Mouse (Mus musculus) hindbrain, embryonic 16.5 days (tissue): ENCODE data around the gene Cc2d1a. TPM values are rescaled to one million over a fixed set of nuclear protein-coding genes. Genes with fewer than 3 reads are reported as not detected.

Experiments used
- ATAC-seq: fragments of 200-750 bp; cut with Nextera tagmentation; 2 replicates; pipeline ENCODE4 v1.8.0; 2017; ENCODE audit warnings: moderate TSS enrichment, moderate library complexity
- H3K27ac ChIP-seq: fragments of 300-500 bp; sonication (generic); 2 replicates; pipeline ENCODE4 v1.5.1; 2014; ENCODE audit warnings: low read depth, mild to moderate bottlenecking, control low read depth, low read length, moderate library complexity
- H3K27me3 ChIP-seq: fragments of 300-500 bp; sonication (generic); replicated peaks from 2 replicates; pipeline ENCODE4 v1.6.1; 2014; ENCODE audit warnings: low read length; ENCODE audit not compliant: control insufficient read depth, insufficient read depth
- H3K36me3 ChIP-seq: fragments of 300-500 bp; sonication (generic); 2 replicates; pipeline ENCODE4 v1.6.1; 2014; ENCODE audit warnings: mild to moderate bottlenecking, low read length, moderate library complexity, mixed read lengths; ENCODE audit not compliant: control insufficient read depth, insufficient read depth
- H3K4me1 ChIP-seq: fragments of 300-500 bp; sonication (generic); 2 replicates; pipeline ENCODE4 v1.6.1; 2014; ENCODE audit warnings: low read depth, low read length; ENCODE audit not compliant: control insufficient read depth, insufficient read depth
- H3K4me2 ChIP-seq: fragments of 300-500 bp; sonication (generic); 2 replicates; pipeline ENCODE4 v1.6.1; 2014; ENCODE audit warnings: mild to moderate bottlenecking, low read length, control low read depth, moderate library complexity
- H3K4me3 ChIP-seq: fragments of 300-500 bp; sonication (generic); 2 replicates; pipeline ENCODE4 v1.5.1; 2014; ENCODE audit warnings: mild to moderate bottlenecking, low read length, control low read depth, moderate library complexity
- H3K9ac ChIP-seq: fragments of 300-500 bp; sonication (generic); 2 replicates; pipeline ENCODE4 v1.6.1; 2014; ENCODE audit warnings: low read depth, mild to moderate bottlenecking, control low read depth, low read length, moderate library complexity
- H3K9me3 ChIP-seq: fragments of 300-500 bp; sonication (generic); 2 replicates; pipeline ENCODE4 v1.6.1; 2014; ENCODE audit warnings: mild to moderate bottlenecking, low read length, moderate library complexity; ENCODE audit not compliant: control insufficient read depth
- WGBS: fragments of 180-500 bp; shearing (Covaris S2); extraction: QIAGEN DNeasy Blood & Tissue Kit; methylation state at CpG from one replicate; pipeline ENCODE4 v1.1.7; 2014; 5-methylcytosine and 5-hydroxymethylcytosine counted together
- polyA plus RNA-seq: library from polyadenylated mRNA; unstranded; fragments of >200 nt; fragmentation: Nextera tagmentation; extraction: Ambion mirVana; gene quantifications from 2 replicates; pipeline ENCODE4 v1.2.1, GENCODE M21; 2015

The Cc2d1a gene
- 53.3 and 54.5 TPM in 2 replicates for polyA plus RNA-seq

GRCm38 (mm10) chr8:84147769-84148530 lies at the start of gene Cc2d1a, which contains the start of gene 4930432K21Rik:
TSS of gene Cc2d1a (minus strand) at chr8:84147936.
TSS of gene 4930432K21Rik (plus strand) at chr8:84148025.
- 13% methylated on average over 49 of the region's 49 CpGs for WGBS
- Histone ChIP-seq H3K36me3 (peaks cover 14% of the 10 kb centered on the region), H3K9me3 (no peaks in the 10 kb centered on the region), H3K4me3 (peak within 1 kb of the TSS; percentile 51), H3K27me3 (no peaks in the 10 kb centered on the region), H3K27ac (peak within 1 kb of the TSS; percentile 25; the same call in 1 of the 2 replicates), H3K4me1 (peaks cover 20% of the 10 kb centered on the region), H3K4me2 (peak within 1 kb of the TSS; percentile 94), H3K9ac (peak within 1 kb of the TSS; percentile 70)
- peak; percentile 95 for ATAC-seq

GRCm38 (mm10) chr8:84197141-84197921 lies 49.6 kb upstream of the Cc2d1a start:
- Histone ChIP-seq H3K9me3 (no peaks in the 10 kb centered on the region), H3K4me1 (peaks cover 26% of the 10 kb centered on the region), H3K4me2 (peak overlapping the region; percentile 83), H3K9ac (peak overlapping the region; percentile 59), H3K36me3 (no peaks in the 10 kb centered on the region), H3K27ac (peak overlapping the region; percentile 84), H3K27me3 (no peaks in the 10 kb centered on the region), H3K4me3 (peak overlapping the region; percentile 56)
- 3% methylated on average over 43 of the region's 43 CpGs for WGBS
- peak; percentile 32 for ATAC-seq

GRCm38 (mm10) chr8:84194224-84194743 lies 46.5 kb upstream of the Cc2d1a start:
- Histone ChIP-seq H3K4me2 (no peak overlapping the region), H3K27ac (no peak overlapping the region), H3K27me3 (no peaks in the 10 kb centered on the region), H3K9ac (no peak overlapping the region), H3K4me3 (no peak overlapping the region), H3K4me1 (peaks cover 15% of the 10 kb centered on the region), H3K9me3 (no peaks in the 10 kb centered on the region), H3K36me3 (no peaks in the 10 kb centered on the region)
- no peak for ATAC-seq
- 76% methylated on average over 3 of the region's 3 CpGs for WGBS

GRCm38 (mm10) chr8:84193566-84193965 lies 45.8 kb upstream of the Cc2d1a start:
- no peak overlapping the region for H3K4me2 ChIP-seq

GRCm38 (mm10) chr8:84193161-84193560 lies 45.4 kb upstream of the Cc2d1a start:
- Histone ChIP-seq H3K4me1 (peaks cover 5% of the 10 kb centered on the region), H3K9me3 (no peaks in the 10 kb centered on the region), H3K4me2 (no peak overlapping the region), H3K27ac (no peak overlapping the region), H3K9ac (no peak overlapping the region), H3K27me3 (no peaks in the 10 kb centered on the region), H3K4me3 (no peak overlapping the region), H3K36me3 (no peaks in the 10 kb centered on the region)
- ATAC-seq: no peak
- 82% methylated on average over 4 of the region's 4 CpGs for WGBS

More at GRCm38 (mm10) chr8:84193566-84193965, 45.8 kb upstream of the Cc2d1a start:
- Histone ChIP-seq H3K27me3 (no peaks in the 10 kb centered on the region), H3K9ac (no peak overlapping the region), H3K27ac (no peak overlapping the region), H3K36me3 (no peaks in the 10 kb centered on the region), H3K9me3 (no peaks in the 10 kb centered on the region), H3K4me1 (peaks cover 9% of the 10 kb centered on the region), H3K4me3 (no peak overlapping the region)
- 91% methylated on average over 5 of the region's 5 CpGs for WGBS
- no peak for ATAC-seq

DNA sequence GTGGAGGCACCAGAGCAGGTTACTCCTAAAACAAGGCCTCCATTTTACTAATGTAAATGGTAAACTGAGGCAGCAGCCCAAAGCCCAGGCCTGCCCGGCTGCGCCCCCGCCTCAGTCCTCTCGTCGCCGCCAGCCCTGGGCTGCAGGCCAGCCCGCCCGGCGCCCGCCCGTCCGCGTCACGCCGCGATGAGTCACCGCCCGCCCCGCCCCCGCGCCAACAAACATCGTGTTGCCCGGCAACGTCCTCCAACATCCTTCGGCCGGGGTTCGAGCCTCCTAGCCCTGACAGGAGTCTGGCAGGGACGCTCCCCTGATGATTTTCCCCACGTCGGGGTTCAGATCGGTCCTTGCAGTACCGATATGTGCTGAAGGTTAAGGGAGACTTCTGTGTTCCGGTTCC lies 44.8 kb upstream of the Cc2d1a start:
- Histone ChIP-seq H3K4me2 (peak overlapping the region; percentile 41), H3K9me3 (no peaks in the 10 kb centered on the region), H3K4me3 (peak overlapping the region; percentile 14), H3K27ac (peak overlapping the region; percentile 13; the same call in 1 of the 2 replicates), H3K4me1 (no peaks in the 10 kb centered on the region), H3K9ac (peak overlapping the region; percentile 32; the same call in 1 of the 2 replicates), H3K27me3 (peaks cover 2% of the 10 kb centered on the region; the same call in 1 of the 2 replicates), H3K36me3 (no peaks in the 10 kb centered on the region)
- peak; percentile 59; the same call in 1 of the 2 replicates for ATAC-seq
- 5% methylated on average over 20 of the region's 33 CpGs for WGBS

DNA sequence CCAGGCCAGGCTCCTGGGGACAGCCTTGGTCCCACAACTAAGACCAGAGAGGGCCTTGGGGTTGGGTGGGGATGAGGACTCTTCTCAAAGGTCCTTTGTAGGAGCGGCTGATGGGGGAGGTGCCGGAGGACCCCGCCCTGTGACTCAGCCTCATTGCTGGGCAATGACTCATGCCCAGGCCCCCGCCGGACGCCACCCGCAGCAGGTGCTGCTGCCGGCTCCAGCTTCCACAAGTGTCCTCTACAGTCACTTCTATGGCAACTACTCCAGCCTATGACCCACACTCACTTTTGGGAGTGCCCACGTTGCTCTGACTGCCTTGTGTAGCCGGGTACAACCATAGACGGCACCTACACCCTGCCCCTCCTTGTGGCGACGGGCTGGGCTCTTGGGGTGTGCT lies 44.3 kb upstream of the Cc2d1a start:
- peak overlapping the region; percentile 41; the same call in 1 of the 2 replicates for H3K4me2 ChIP-seq
- peak; percentile 50 for ATAC-seq
- H3K9me3 ChIP-seq: no peaks in the 10 kb centered on the region
- WGBS: 33% methylated on average over 13 of the region's 13 CpGs
- no peaks in the 10 kb centered on the region for H3K36me3 ChIP-seq
- H3K9ac ChIP-seq: no peak overlapping the region
- H3K4me3 ChIP-seq: no peak overlapping the region
- peaks cover 1% of the 10 kb centered on the region for H3K4me1 ChIP-seq
- peak overlapping the region; percentile 13 for H3K27ac ChIP-seq
- peaks cover 2% of the 10 kb centered on the region; the same call in 1 of the 2 replicates for H3K27me3 ChIP-seq

DNA sequence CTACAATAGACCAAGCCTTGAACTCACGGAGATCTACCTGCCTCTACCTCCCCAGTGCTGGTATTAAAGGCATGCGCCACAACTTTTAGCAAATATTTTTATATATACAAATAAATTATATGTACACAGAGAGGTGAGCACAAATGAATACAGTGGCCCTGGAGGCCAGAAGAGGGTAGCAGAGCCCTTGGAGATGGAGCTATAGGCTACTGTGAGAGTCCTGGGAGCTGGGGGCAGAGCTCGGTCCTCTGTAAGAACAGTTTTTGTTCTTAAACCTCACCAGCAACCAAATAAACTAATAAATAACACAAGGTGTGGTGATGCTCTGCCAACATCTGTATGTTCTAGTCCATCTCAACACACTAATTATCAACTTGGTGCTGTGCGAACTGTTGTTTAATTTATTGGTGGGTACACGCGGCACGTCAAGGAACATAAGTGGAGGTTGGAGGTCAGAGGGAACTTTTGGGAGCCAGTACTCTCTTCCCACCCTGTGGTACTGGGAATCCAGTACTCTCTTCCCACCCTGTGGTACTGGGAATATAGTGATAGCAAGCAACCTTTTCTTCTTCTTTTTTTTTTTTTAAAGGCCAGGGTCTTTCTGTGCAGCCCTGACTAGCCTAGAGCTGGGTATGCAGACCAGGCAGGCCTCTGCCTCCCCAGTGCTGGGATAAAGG lies 42.6 kb upstream of the Cc2d1a start:
- Histone ChIP-seq H3K9ac (no peak overlapping the region), H3K4me1 (peaks cover 7% of the 10 kb centered on the region), H3K4me2 (no peak overlapping the region), H3K9me3 (no peaks in the 10 kb centered on the region), H3K27ac (no peak overlapping the region), H3K27me3 (peaks cover 2% of the 10 kb centered on the region; the same call in 1 of the 2 replicates), H3K36me3 (no peaks in the 10 kb centered on the region), H3K4me3 (no peak overlapping the region)
- WGBS: 94% methylated on average over 7 of the region's 7 CpGs
- ATAC-seq: no peak
